Mouse (Mus musculus) intestine, embryonic 16.5 days (tissue): ENCODE results near the gene Cby1. TPM values are rescaled to one million over a fixed set of nuclear protein-coding genes. Genes with fewer than 3 reads are reported as not detected.
A peak's percentile ranks its signal among the peaks of the same experiment; 100 is the strongest.

Source experiments
- ATAC-seq: fragments of 200-750 bp; cut with Nextera tagmentation; 2 replicates; pipeline ENCODE4 v1.8.0; 2017; ENCODE audit warnings: moderate TSS enrichment, moderate library complexity
- H3K27ac ChIP-seq: fragments of 300-500 bp; sonication (generic); 2 replicates; pipeline ENCODE4 v1.5.1; 2014; ENCODE audit warnings: mild to moderate bottlenecking, low read length
- H3K27me3 ChIP-seq: fragments of 300-500 bp; sonication (generic); replicated peaks from 2 replicates; pipeline ENCODE4 v1.6.1; 2014; ENCODE audit warnings: low read length, control low read depth, mixed read lengths; ENCODE audit not compliant: control insufficient read depth, insufficient read depth
- H3K36me3 ChIP-seq: fragments of 300-500 bp; sonication (generic); 2 replicates; pipeline ENCODE4 v1.6.1; 2014; ENCODE audit warnings: low read length, control low read depth; ENCODE audit not compliant: control insufficient read depth, insufficient read depth
- H3K4me1 ChIP-seq: fragments of 300-500 bp; sonication (generic); 2 replicates; pipeline ENCODE4 v1.6.1; 2014; ENCODE audit warnings: low read length, control low read depth, mixed read lengths; ENCODE audit not compliant: control insufficient read depth, insufficient read depth
- H3K4me2 ChIP-seq: fragments of 300-500 bp; sonication (generic); 2 replicates; pipeline ENCODE4 v1.6.1; 2014; ENCODE audit warnings: low read depth, low read length, control low read depth
- H3K4me3 ChIP-seq: fragments of 300-500 bp; sonication (generic); 2 replicates; pipeline ENCODE4 v1.5.1; 2014; ENCODE audit warnings: mild to moderate bottlenecking, low read length
- H3K9ac ChIP-seq: fragments of 300-500 bp; sonication (generic); 2 replicates; pipeline ENCODE4 v1.6.1; 2014; ENCODE audit warnings: low read depth, low read length
- H3K9me3 ChIP-seq: fragments of 300-500 bp; sonication (generic); 2 replicates; pipeline ENCODE4 v1.6.1; 2016; ENCODE audit warnings: low read length, control low read depth; ENCODE audit not compliant: control insufficient read depth
- WGBS: fragments of 180-500 bp; shearing (Covaris S2); extraction: QIAGEN DNeasy Blood & Tissue Kit; methylation state at CpG from one replicate; pipeline ENCODE4 v1.1.7; 2014; 5-methylcytosine and 5-hydroxymethylcytosine counted together
- polyA plus RNA-seq: library from polyadenylated mRNA; unstranded; fragments of >200 nt; fragmentation: Nextera tagmentation; extraction: Ambion mirVana; gene quantifications from 2 replicates; pipeline ENCODE4 v1.2.1, GENCODE M21; 2015

Gene Cby1
- polyA plus RNA-seq, 1 experiment from 2014 or later = 37.2 TPM

GRCm38 (mm10) chr15:79693740-79694139 is 34.7 kb downstream of the Cby1 start:
- Histone ChIP-seq H3K9ac (0 out of 2 replicates have a peak overlapping the region, but pooled peaks have one; percentile 13), H3K36me3 (no peaks in the 10 kb centered on the region), H3K9me3 (no peaks in the 10 kb centered on the region), H3K4me3 (no peak overlapping the region), H3K4me2 (no peak overlapping the region), H3K27ac (no peak overlapping the region), H3K4me1 (peaks cover 26% of the 10 kb centered on the region), H3K27me3 (no peaks in the 10 kb centered on the region)
- 71% methylated on average over 11 of the region's 11 CpGs for WGBS
- no peak for ATAC-seq

- Histone ChIP-seq H3K4me3 (no peak overlapping the region), H3K9me3 (no peaks in the 10 kb centered on the region), H3K4me1 (peaks cover 26% of the 10 kb centered on the region), H3K27ac (no peak overlapping the region), H3K4me2 (no peak overlapping the region), H3K36me3 (no peaks in the 10 kb centered on the region), H3K27me3 (no peaks in the 10 kb centered on the region), H3K9ac (no peak overlapping the region)
- WGBS = 92% methylated on average over 4 of the region's 4 CpGs
- no peak for ATAC-seq
Measured at GRCm38 (mm10) chr15:79694512-79694911, 35.5 kb downstream of the Cby1 start.

GRCm38 (mm10) chr15:79695516-79695915 is 36.5 kb downstream of the Cby1 start:
- 39% methylated on average over 3 of the region's 3 CpGs for WGBS
- Histone ChIP-seq H3K27me3 (no peaks in the 10 kb centered on the region), H3K27ac (no peak overlapping the region), H3K4me1 (peaks cover 21% of the 10 kb centered on the region), H3K4me2 (no peak overlapping the region), H3K4me3 (no peak overlapping the region), H3K36me3 (no peaks in the 10 kb centered on the region), H3K9ac (no peak overlapping the region), H3K9me3 (no peaks in the 10 kb centered on the region)
- no peak for ATAC-seq

GRCm38 (mm10) chr15:79696508-79696907 is 37.5 kb downstream of the Cby1 start:
- no peak for ATAC-seq
- Histone ChIP-seq H3K36me3 (no peaks in the 10 kb centered on the region), H3K4me2 (no peak overlapping the region), H3K4me3 (no peak overlapping the region), H3K9me3 (no peaks in the 10 kb centered on the region), H3K27ac (no peak overlapping the region), H3K4me1 (peaks cover 21% of the 10 kb centered on the region), H3K27me3 (no peaks in the 10 kb centered on the region), H3K9ac (no peak overlapping the region)
- 83% methylated on average over 2 of the region's 2 CpGs for WGBS

- WGBS = 73% methylated on average over 6 of the region's 6 CpGs
- Histone ChIP-seq H3K27me3 (no peaks in the 10 kb centered on the region), H3K4me2 (no peak overlapping the region), H3K4me1 (peaks cover 20% of the 10 kb centered on the region), H3K27ac (no peak overlapping the region), H3K9ac (no peak overlapping the region), H3K36me3 (no peaks in the 10 kb centered on the region), H3K4me3 (no peak overlapping the region), H3K9me3 (no peaks in the 10 kb centered on the region)
- ATAC-seq = 0 out of 2 replicates have a peak, but pooled peaks have one; percentile 45
Measured at GRCm38 (mm10) chr15:79697011-79697410, 38.0 kb downstream of the Cby1 start.

- 68% methylated on average over 9 of the region's 9 CpGs for whole genome bisulfite sequencing
- Histone ChIP-seq H3K9me3 (no peaks in the 10 kb centered on the region), H3K4me3 (no peak overlapping the region), H3K27me3 (no peaks in the 10 kb centered on the region), H3K4me2 (no peak overlapping the region), H3K9ac (no peak overlapping the region), H3K36me3 (no peaks in the 10 kb centered on the region), H3K4me1 (peaks cover 13% of the 10 kb centered on the region), H3K27ac (no peak overlapping the region)
- ATAC-seq = peak; percentile 53
Measured at GRCm38 (mm10) chr15:79697558-79698187, 38.7 kb downstream of the Cby1 start.

- no peaks in the 10 kb centered on the region for H3K9me3 ChIP-seq
- no peaks in the 10 kb centered on the region for H3K4me1 ChIP-seq
- H3K27ac ChIP-seq = no peak overlapping the region
- no peak overlapping the region for H3K9ac ChIP-seq
- no peak overlapping the region for H3K4me3 ChIP-seq
- no peaks in the 10 kb centered on the region for H3K27me3 ChIP-seq
- 84% methylated on average over 17 of the region's 17 CpGs for whole genome bisulfite sequencing
- no peak for ATAC-seq
- no peak overlapping the region for H3K4me2 ChIP-seq
- peaks cover 10% of the 10 kb centered on the region; the same call in 1 of the 2 replicates for H3K36me3 ChIP-seq
Measured at GRCm38 (mm10) chr15:79706603-79707214, 47.7 kb downstream of the Cby1 start.

- no peak for ATAC-seq
- Histone ChIP-seq H3K4me1 (no peaks in the 10 kb centered on the region), H3K36me3 (peaks cover 16% of the 10 kb centered on the region; the same call in 1 of the 2 replicates), H3K4me2 (no peak overlapping the region), H3K9me3 (no peaks in the 10 kb centered on the region), H3K27me3 (no peaks in the 10 kb centered on the region), H3K9ac (no peak overlapping the region), H3K4me3 (no peak overlapping the region), H3K27ac (no peak overlapping the region)
- WGBS = 92% methylated on average over 5 of the region's 5 CpGs
Measured at GRCm38 (mm10) chr15:79708229-79708822, 49.3 kb downstream of the Cby1 start.

- Histone ChIP-seq H3K27me3 (no peaks in the 10 kb centered on the region), H3K9me3 (no peaks in the 10 kb centered on the region), H3K9ac (no peak overlapping the region), H3K27ac (no peak overlapping the region), H3K4me2 (no peak overlapping the region), H3K4me3 (no peak overlapping the region), H3K36me3 (peaks cover 23% of the 10 kb centered on the region), H3K4me1 (no peaks in the 10 kb centered on the region)
- 92% methylated on average over 7 of the region's 7 CpGs for whole genome bisulfite sequencing
- ATAC-seq = no peak
Measured at GRCm38 (mm10) chr15:79715646-79716045, 56.6 kb downstream of the Cby1 start.
